Mouse (Mus musculus) T-helper 1 cell (primary cell): ENCODE measurements around the gene Cdkn1b.

Experiments
- in situ Hi-C: fragments of 300-600 bp; cut with MboI, MseI; formaldehyde crosslinking; loops from one replicate; pipeline ENCODE4 v1.15.1; 2025; ENCODE audit warnings: high pct_unique_total_duplicates

The Cdkn1b gene

GRCm38 (mm10) chr6:134920190-134921013 lies at the start of gene Cdkn1b:
Gene Cdkn1b, plus strand, starts transcription at chr6:134920401.
- in situ Hi-C loops: loop anchor here (10.0 to 25.0 kb wide), 2 partner anchors 1592 to 1634 kb away; partner anchors contain the start of gene Atf7ip

GRCm38 (mm10) chr6:134870887-134871286 lies 49.3 kb upstream of the Cdkn1b start:
- in situ Hi-C loops: loop anchor here (10.0 kb wide), 1 partner anchor 74 kb away; no protein-coding TSS in a partner anchor

GRCm38 (mm10) chr6:134872236-134872635 lies 48.0 kb upstream of the Cdkn1b start:
- in situ Hi-C loops: loop anchor here (10.0 kb wide), 1 partner anchor 73 kb away; no protein-coding TSS in a partner anchor

- in situ Hi-C loops: loop anchor here (10.0 kb wide), 1 partner anchor 72 kb away; no protein-coding TSS in a partner anchor
These were observed 47.2 kb upstream of the Cdkn1b start for GRCm38 (mm10) chr6:134873018-134873417.

GRCm38 (mm10) chr6:134876795-134877194 lies 43.4 kb upstream of the Cdkn1b start:
- in situ Hi-C loops: loop anchor here (10.0 kb wide), 1 partner anchor 68 kb away; no protein-coding TSS in a partner anchor

- in situ Hi-C loops: loop anchor here (10.0 kb wide), 1 partner anchor 68 kb away; no protein-coding TSS in a partner anchor
These were observed 42.9 kb upstream of the Cdkn1b start for GRCm38 (mm10) chr6:134877276-134877675.

- in situ Hi-C loops: loop anchor here (10.0 kb wide), 1 partner anchor 67 kb away; no protein-coding TSS in a partner anchor
These were observed 42.3 kb upstream of the Cdkn1b start for GRCm38 (mm10) chr6:134877892-134878291.

- in situ Hi-C loops: loop anchor here (10.0 kb wide), 1 partner anchor 65 kb away; no protein-coding TSS in a partner anchor
These were observed 40.6 kb upstream of the Cdkn1b start for GRCm38 (mm10) chr6:134879556-134879955.

- in situ Hi-C loops: no loop called here
These were observed 40.2 kb upstream of the Cdkn1b start for GRCm38 (mm10) chr6:134880046-134880445.

- in situ Hi-C loops: no loop called here
These were observed 36.5 kb upstream of the Cdkn1b start for GRCm38 (mm10) chr6:134883661-134884060.

GRCm38 (mm10) chr6:134885515-134885914 lies 34.7 kb upstream of the Cdkn1b start:
- in situ Hi-C loops: no loop called here

- in situ Hi-C loops: no loop called here
These were observed 33.7 kb upstream of the Cdkn1b start for GRCm38 (mm10) chr6:134886475-134886874.

- in situ Hi-C loops: no loop called here
These were observed 33.2 kb upstream of the Cdkn1b start for GRCm38 (mm10) chr6:134887008-134887407.

GRCm38 (mm10) chr6:134887711-134888449 lies 32.3 kb upstream of the Cdkn1b start:
- in situ Hi-C loops: no loop called here

- in situ Hi-C loops: no loop called here
These were observed 31.6 kb upstream of the Cdkn1b start for GRCm38 (mm10) chr6:134888563-134889017.

- in situ Hi-C loops: no loop called here
These were observed 30.4 kb upstream of the Cdkn1b start for GRCm38 (mm10) chr6:134889763-134890162.

- in situ Hi-C loops: no loop called here
These were observed 29.8 kb upstream of the Cdkn1b start for GRCm38 (mm10) chr6:134890436-134890835.

GRCm38 (mm10) chr6:134896570-134897436 lies 23.4 kb upstream of the Cdkn1b start:
- in situ Hi-C loops: loop anchor here (5.0 kb wide), 1 partner anchor 35 kb away; no protein-coding TSS in a partner anchor

GRCm38 (mm10) chr6:134897443-134898094 lies 22.6 kb upstream of the Cdkn1b start:
- in situ Hi-C loops: loop anchor here (5.0 kb wide), 1 partner anchor 35 kb away; no protein-coding TSS in a partner anchor
